Mouse (Mus musculus) NIH3T3 (cell line): Measurements from ENCODE around the gene C6.
A peak's percentile ranks its signal among the peaks of the same experiment; 100 is the strongest.

ENCODE experiments used
- DNase-seq: peaks from one replicate; pipeline ENCODE4 v3.0.0-alpha.2; 2012; ENCODE audit warnings: low read depth

C6 gene

GRCm38 (mm10) chr15:4726830-4727310 is at the start of gene C6:
C6 (plus strand) TSS chr15:4727175.
- DNase-seq, result no peak

- peak; percentile 2 for DNase-seq
Measured at GRCm38 (mm10) chr15:4697604-4698003, 29.4 kb upstream of the C6 start.

GRCm38 (mm10) chr15:4734150-4734549 is 7.2 kb downstream of the C6 start:
- DNase-seq, result no peak

- no peak for DNase-seq
Measured at GRCm38 (mm10) chr15:4734996-4735609, 8.1 kb downstream of the C6 start.

GRCm38 (mm10) chr15:4747656-4748055 is 20.7 kb downstream of the C6 start:
- DNase-seq, result no peak

- no peak for DNase-seq
Measured at GRCm38 (mm10) chr15:4790378-4790777, 63.4 kb downstream of the C6 start.

- peak; percentile 83 for DNase-seq
Measured at GRCm38 (mm10) chr15:4796861-4797260, 69.9 kb downstream of the C6 start.

- DNase-seq, result no peak
Measured at GRCm38 (mm10) chr15:4804256-4804655, 77.3 kb downstream of the C6 start.

- DNase-seq, result no peak
Measured at GRCm38 (mm10) chr15:4808131-4808530, 81.2 kb downstream of the C6 start.

- DNase-seq, result no peak
Measured at GRCm38 (mm10) chr15:4814976-4815375, 88.0 kb downstream of the C6 start.

GRCm38 (mm10) chr15:4815711-4816110 is 88.7 kb downstream of the C6 start:
- no peak for DNase-seq

GRCm38 (mm10) chr15:4816752-4817493 is 89.9 kb downstream of the C6 start:
- DNase-seq, result no peak

- DNase-seq, result no peak
Measured at GRCm38 (mm10) chr15:4818437-4818836, 91.5 kb downstream of the C6 start.

GRCm38 (mm10) chr15:4821161-4821560 is 94.2 kb downstream of the C6 start:
- peak; percentile 11 for DNase-seq

- DNase-seq, result no peak
Measured at GRCm38 (mm10) chr15:4821824-4822223, 94.8 kb downstream of the C6 start.

GRCm38 (mm10) chr15:4827736-4828135 is 100.8 kb downstream of the C6 start:
- DNase-seq, result no peak

- no peak for DNase-seq
Measured at GRCm38 (mm10) chr15:4836354-4836753, 109.4 kb downstream of the C6 start.

GRCm38 (mm10) chr15:4850015-4850414 is 123.0 kb downstream of the C6 start:
- no peak for DNase-seq
